Mouse (Mus musculus): ENCODE measurements around the gene Hsd17b14.

Hsd17b14 gene

GRCm38 (mm10) chr7:45609511-45609910 lies 54.8 kb downstream of the Hsd17b14 start:
- no peak for DNase-seq

- no peak for DNase-seq
Observed at GRCm38 (mm10) chr7:45616277-45616676, 61.6 kb downstream of the Hsd17b14 start.

- no peak for DNase-seq
Observed at GRCm38 (mm10) chr7:45617042-45617695, 62.5 kb downstream of the Hsd17b14 start, which contains the start of gene Fut1. Fut1 (plus strand) TSS chr7:45617289.
